Mouse (Mus musculus): Measurements from ENCODE around the gene 4930548H24Rik. TPM values are rescaled to one million over a fixed set of nuclear protein-coding genes. Genes with fewer than 3 reads are reported as not detected.

The 4930548H24Rik gene
- total RNA-seq (2021), result under 1 TPM in 1 of 2 experiments, not detected in 1; 0.20 TPM
- long read RNA-seq, experiment 1, result 0 reads
- long read RNA-seq, experiment 2, result 0 reads

- DNase-seq (ENCODE audit: low spot score in 2 of 2), result no peak
- Histone ChIP-seq H3K27ac (no peak within 1 kb of the TSS), H3K4me3 (no peak within 1 kb of the TSS)
- no peak for TF ChIP-seq CTCF (conservative IDR thresholded peaks at IDR 0.05)
Observed at GRCm38 (mm10) chr5:31485440-31485839, at the start of gene 4930548H24Rik. Gene 4930548H24Rik, plus strand, starts transcription at chr5:31485740.

GRCm38 (mm10) chr5:31451336-31451735, 34.2 kb upstream of the 4930548H24Rik start:
- Histone ChIP-seq H3K27ac (peak overlapping the region; percentile 79; the same call in 1 of the 2 replicates), H3K4me3 (no peak overlapping the region)
- no peak for TF ChIP-seq CTCF (conservative IDR thresholded peaks at IDR 0.05)
- DNase-seq (ENCODE audit: low spot score in 2 of 2), result no peak

GRCm38 (mm10) chr5:31451878-31452561, 33.5 kb upstream of the 4930548H24Rik start, which contains the start of gene Zfp512:
Gene Zfp512, plus strand, starts transcription at chr5:31452431.
- H3K4me3 ChIP-seq, result peak within 1 kb of the TSS; percentile 73
- DNase-seq (ENCODE audit: low spot score in 2 of 2), result peak; percentile 88 to 95
- peak; percentile 47 for TF ChIP-seq CTCF (conservative IDR thresholded peaks at IDR 0.05)
- peak within 1 kb of the TSS; percentile 79 for H3K27ac ChIP-seq

- DNase-seq (ENCODE audit: low spot score in 2 of 2), result no peak
- Histone ChIP-seq H3K27ac (peak overlapping the region; percentile 79), H3K4me3 (peak overlapping the region; percentile 73)
- TF ChIP-seq CTCF (conservative IDR thresholded peaks at IDR 0.05), result no peak
Observed at GRCm38 (mm10) chr5:31452562-31452878, 33.0 kb upstream of the 4930548H24Rik start.

- H3K27ac ChIP-seq, result peak overlapping the region; percentile 79
- TF ChIP-seq CTCF (conservative IDR thresholded peaks at IDR 0.05), result no peak
- H3K4me3 ChIP-seq, result peak overlapping the region; percentile 73
- no peak for DNase-seq (ENCODE audit: low spot score in 2 of 2)
Observed at GRCm38 (mm10) chr5:31452886-31453410, 32.6 kb upstream of the 4930548H24Rik start.

GRCm38 (mm10) chr5:31467798-31468197, 17.7 kb upstream of the 4930548H24Rik start:
- no peak for TF ChIP-seq CTCF (conservative IDR thresholded peaks at IDR 0.05)
- Histone ChIP-seq H3K27ac (no peak overlapping the region), H3K4me3 (no peak overlapping the region)
- no peak for DNase-seq (ENCODE audit: low spot score in 2 of 2)

GRCm38 (mm10) chr5:31469711-31470110, 15.8 kb upstream of the 4930548H24Rik start:
- no peak for DNase-seq (ENCODE audit: low spot score in 2 of 2)
- Histone ChIP-seq H3K27ac (no peak overlapping the region), H3K4me3 (no peak overlapping the region)
- no peak for TF ChIP-seq CTCF (conservative IDR thresholded peaks at IDR 0.05)

- Histone ChIP-seq H3K4me3 (no peak overlapping the region), H3K27ac (no peak overlapping the region)
- DNase-seq (ENCODE audit: low spot score in 2 of 2), result peak; percentile 32 to 55
- peak; percentile 84 for TF ChIP-seq CTCF (conservative IDR thresholded peaks at IDR 0.05)
Observed at GRCm38 (mm10) chr5:31470334-31470733, 15.2 kb upstream of the 4930548H24Rik start.

- no peak overlapping the region for H3K4me3 ChIP-seq
- DNase-seq (ENCODE audit: low spot score in 2 of 2), result peak; percentile 26 to 43
- H3K27ac ChIP-seq, result peak overlapping the region; percentile 92
- TF ChIP-seq CTCF (conservative IDR thresholded peaks at IDR 0.05), result no peak
Observed at GRCm38 (mm10) chr5:31480536-31480935, 5.0 kb upstream of the 4930548H24Rik start.

GRCm38 (mm10) chr5:31487889-31488288, 2.3 kb downstream of the 4930548H24Rik start:
- no peak for DNase-seq (ENCODE audit: low spot score in 2 of 2)
- Histone ChIP-seq H3K27ac (no peak overlapping the region), H3K4me3 (no peak overlapping the region)
- TF ChIP-seq CTCF (conservative IDR thresholded peaks at IDR 0.05), result no peak

- TF ChIP-seq CTCF (conservative IDR thresholded peaks at IDR 0.05), result no peak
- DNase-seq (ENCODE audit: low spot score in 2 of 2), result no peak
- Histone ChIP-seq H3K4me3 (no peak overlapping the region), H3K27ac (no peak overlapping the region)
Observed at GRCm38 (mm10) chr5:31489116-31489769, 3.7 kb downstream of the 4930548H24Rik start.

- no peak overlapping the region for H3K27ac ChIP-seq
- no peak for DNase-seq (ENCODE audit: low spot score in 2 of 2)
- H3K4me3 ChIP-seq, result no peak overlapping the region
- no peak for TF ChIP-seq CTCF (conservative IDR thresholded peaks at IDR 0.05)
Observed at GRCm38 (mm10) chr5:31492031-31492430, 6.5 kb downstream of the 4930548H24Rik start.

- no peak for TF ChIP-seq CTCF (conservative IDR thresholded peaks at IDR 0.05)
- Histone ChIP-seq H3K27ac (peak within 1 kb of the TSS; percentile 80), H3K4me3 (peak within 1 kb of the TSS; percentile 91)
- DNase-seq (ENCODE audit: low spot score in 2 of 2), result peak; percentile 89 to 95
Observed at GRCm38 (mm10) chr5:31494513-31495297, 9.2 kb downstream of the 4930548H24Rik start, which contains the start of gene Gpn1. Gene Gpn1, plus strand, starts transcription at chr5:31494741.
